Mouse (Mus musculus) fat pad, adult 2 months (tissue): ENCODE results near the gene Trib3.
"Not testable (repeated sequence)": the region's sequence is repeated elsewhere in the genome, so short reads cannot be mapped to it uniquely, and the experiment has no call there.

Experiments used
- DNase-seq: peaks from one replicate; pipeline ENCODE4 v3.0.0-alpha.2; 2011; ENCODE audit warnings: low read depth, low spot score; ENCODE audit errors: extremely low read depth

The Trib3 gene

GRCm38 (mm10) chr2:152317054-152317453, 26.8 kb downstream of the Trib3 start:
- DNase-seq, result no peak

GRCm38 (mm10) chr2:152313926-152314325, 29.9 kb downstream of the Trib3 start:
- no peak for DNase-seq

GRCm38 (mm10) chr2:152312996-152313395, 30.8 kb downstream of the Trib3 start:
- DNase-seq, result no peak

GRCm38 (mm10) chr2:152307186-152307585, 36.6 kb downstream of the Trib3 start:
- DNase-seq, result no peak

- no peak for DNase-seq
Observed at GRCm38 (mm10) chr2:152305480-152305879, 38.4 kb downstream of the Trib3 start.

GRCm38 (mm10) chr2:152303781-152304180, 40.1 kb downstream of the Trib3 start:
- no peak for DNase-seq

- no peak for DNase-seq
Observed at GRCm38 (mm10) chr2:152302862-152303261, 41.0 kb downstream of the Trib3 start.

- no peak for DNase-seq
Observed at GRCm38 (mm10) chr2:152294541-152294940, 49.3 kb downstream of the Trib3 start.

GRCm38 (mm10) chr2:152293727-152294475, 49.9 kb downstream of the Trib3 start, which contains the start of gene Tbc1d20:
Gene Tbc1d20 (plus strand): TSS chr2:152293828.
- DNase-seq, result no peak

GRCm38 (mm10) chr2:152293179-152293726, 50.6 kb downstream of the Trib3 start:
- no peak for DNase-seq

- no peak for DNase-seq
Observed at GRCm38 (mm10) chr2:152292475-152292874, 51.4 kb downstream of the Trib3 start.

GRCm38 (mm10) chr2:152289623-152290022, 54.2 kb downstream of the Trib3 start:
- not testable (repeated sequence) for DNase-seq

- no peak for DNase-seq
Observed at GRCm38 (mm10) chr2:152288046-152288445, 55.8 kb downstream of the Trib3 start.

- DNase-seq, result no peak
Observed at GRCm38 (mm10) chr2:152287560-152287959, 56.3 kb downstream of the Trib3 start.
